Mouse (Mus musculus) heart, postnatal 0 days (tissue): ENCODE data around the gene Wwox. TPM values are rescaled to one million over a fixed set of nuclear protein-coding genes. Genes with fewer than 3 reads are reported as not detected.

Experiments used
- ATAC-seq: fragments of 200-750 bp; cut with Nextera tagmentation; 2 replicates; pipeline ENCODE4 v1.8.0; 2017; ENCODE audit warnings: low read depth, moderate number of reproducible peaks, moderate library complexity; ENCODE audit not compliant: insufficient read depth
- DNase-seq: peaks from one replicate; pipeline ENCODE4 v3.0.0-alpha.2; 2016; ENCODE audit warnings: low spot score
- H3K27ac ChIP-seq: fragments of 300-500 bp; sonication (generic); 2 replicates; pipeline ENCODE4 v1.5.1; 2014; ENCODE audit warnings: low read depth, mild to moderate bottlenecking
- H3K27me3 ChIP-seq: fragments of 300-500 bp; sonication (generic); 2 replicates; pipeline ENCODE4 v1.6.1; 2014; ENCODE audit warnings: low read length, mixed read lengths; ENCODE audit not compliant: control insufficient read depth, insufficient read depth
- H3K36me3 ChIP-seq: fragments of 300-500 bp; sonication (generic); replicated peaks from 2 replicates; pipeline ENCODE4 v1.6.1; 2014; ENCODE audit warnings: low read length, mixed read lengths; ENCODE audit not compliant: control insufficient read depth, insufficient read depth
- H3K4me1 ChIP-seq: fragments of 300-500 bp; sonication (generic); 2 replicates; pipeline ENCODE4 v1.6.1; 2014; ENCODE audit warnings: antibody characterized with exemption; ENCODE audit not compliant: control insufficient read depth, insufficient read depth
- H3K4me2 ChIP-seq: fragments of 300-500 bp; sonication (generic); 2 replicates; pipeline ENCODE4 v1.6.1; 2014; ENCODE audit warnings: low read depth, mild to moderate bottlenecking, low read length, moderate library complexity
- H3K4me3 ChIP-seq: fragments of 300-500 bp; sonication (generic); 2 replicates; pipeline ENCODE4 v1.5.1; 2014; ENCODE audit warnings: low read depth, low read length
- H3K9ac ChIP-seq: fragments of 300-500 bp; sonication (generic); replicated peaks from 2 replicates; pipeline ENCODE4 v1.6.1; 2014; ENCODE audit warnings: low read depth, low read length, mixed read lengths
- H3K9me3 ChIP-seq: fragments of 300-500 bp; sonication (generic); replicated peaks from 2 replicates; pipeline ENCODE4 v1.6.1; 2016; ENCODE audit warnings: low read length; ENCODE audit not compliant: control insufficient read depth
- CTCF ChIP-seq: IDR thresholded peaks from 2 replicates; pipeline ENCODE4 v1.5.1; 2016; ENCODE audit warnings: antibody characterized with exemption, control low read depth, low read depth
- EP300 ChIP-seq: IDR thresholded peaks from 2 replicates; pipeline ENCODE4 v1.6.1; 2016; ENCODE audit warnings: antibody characterized with exemption, low read depth
- WGBS: fragments of 180-500 bp; shearing (Covaris S2); extraction: QIAGEN DNeasy Blood & Tissue Kit; methylation state at CpG from one replicate; pipeline ENCODE4 v1.1.7; 2014; 5-methylcytosine and 5-hydroxymethylcytosine counted together
- polyA plus RNA-seq: library from polyadenylated mRNA; unstranded; fragments of >200 nt; fragmentation: Nextera tagmentation; extraction: Ambion mirVana; gene quantifications from 2 replicates; pipeline ENCODE4 v1.2.1, GENCODE M21; 2015
- total RNA-seq: library from RNA; depleted of rRNA; stranded (reverse); fragments of >200 nt; gene quantifications from 2 replicates; pipeline ENCODE4 v1.2.3, GENCODE M21; 2014; ENCODE audit warnings: low replicate concordance

Wwox gene
- total and polyA plus RNA-seq, 2 experiments from 2014 or later, result 7.5 to 9.6 TPM

DNA sequence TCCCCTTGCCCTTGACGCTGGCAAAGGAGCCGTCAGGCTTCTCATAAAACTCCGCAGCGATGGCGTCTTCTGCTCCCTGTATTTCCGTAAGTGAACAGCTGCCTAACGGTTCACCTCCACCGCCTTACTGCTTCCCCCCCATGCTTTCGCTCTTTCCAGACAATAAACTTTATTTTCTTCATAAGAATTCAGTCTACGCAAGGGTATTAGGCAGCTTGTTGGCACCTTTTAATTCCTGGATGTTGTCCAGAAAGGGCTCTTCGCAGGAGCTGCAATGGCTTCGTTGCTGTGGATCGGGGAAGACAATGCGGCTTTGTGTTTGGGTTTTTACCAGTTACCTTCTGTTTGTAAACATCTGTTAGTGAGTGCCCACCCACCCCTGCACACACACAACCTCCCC lies 211.3 kb downstream of the Wwox start:
- Histone ChIP-seq H3K27ac (no peak overlapping the region), H3K9me3 (no peaks in the 10 kb centered on the region), H3K4me3 (no peak overlapping the region), H3K27me3 (no peaks in the 10 kb centered on the region), H3K36me3 (no peaks in the 10 kb centered on the region), H3K9ac (no peak overlapping the region), H3K4me1 (no peaks in the 10 kb centered on the region), H3K4me2 (no peak overlapping the region)
- DNase-seq, result no peak
- ATAC-seq, result no peak
- TF ChIP-seq EP300, result no peak
- 88% methylated on average over 14 of the region's 14 CpGs for WGBS

GRCm38 (mm10) chr8:114657789-114658188 lies 218.3 kb downstream of the Wwox start:
- ATAC-seq, result no peak
- DNase-seq, result no peak
- Histone ChIP-seq H3K9ac (no peak overlapping the region), H3K4me1 (no peaks in the 10 kb centered on the region), H3K9me3 (no peaks in the 10 kb centered on the region), H3K27me3 (no peaks in the 10 kb centered on the region), H3K4me3 (no peak overlapping the region), H3K36me3 (no peaks in the 10 kb centered on the region), H3K27ac (no peak overlapping the region), H3K4me2 (no peak overlapping the region)
- WGBS, result 46% methylated on average over 4 of the region's 4 CpGs
- TF ChIP-seq EP300, result no peak
- no peak for TF ChIP-seq CTCF

GRCm38 (mm10) chr8:114658475-114658874 lies 219.0 kb downstream of the Wwox start:
- 64% methylated on average over 4 of the region's 4 CpGs for WGBS
- H3K36me3 ChIP-seq, result no peaks in the 10 kb centered on the region
- H3K4me1 ChIP-seq, result no peaks in the 10 kb centered on the region
- H3K9me3 ChIP-seq, result no peaks in the 10 kb centered on the region
- TF ChIP-seq CTCF (no peak), EP300 (no peak)
- no peak overlapping the region for H3K4me2 ChIP-seq
- no peak overlapping the region for H3K27ac ChIP-seq
- no peak overlapping the region for H3K9ac ChIP-seq
- no peak overlapping the region for H3K4me3 ChIP-seq
- no peaks in the 10 kb centered on the region for H3K27me3 ChIP-seq
- DNase-seq (no peak), ATAC-seq (no peak)

DNA sequence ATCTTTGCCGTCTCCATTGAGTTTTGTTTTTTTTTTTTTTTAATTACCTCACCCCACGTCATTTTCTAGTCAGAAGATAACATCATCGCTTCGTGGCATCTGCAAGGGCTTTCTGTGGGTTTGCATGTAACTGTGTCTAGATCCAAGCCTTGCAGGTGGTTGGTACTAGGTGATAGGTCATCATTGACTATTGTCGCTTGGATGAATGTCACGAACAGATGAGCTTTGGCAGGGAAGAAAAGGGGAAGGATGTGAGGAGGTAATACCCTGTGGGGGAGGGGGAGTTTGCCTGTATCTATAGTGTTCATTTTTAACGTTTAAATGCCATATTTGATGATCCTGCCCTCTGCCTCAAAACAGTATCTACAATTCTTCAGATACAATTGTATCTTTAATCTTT lies 223.6 kb downstream of the Wwox start:
- DNase-seq, result no peak
- Histone ChIP-seq H3K36me3 (no peaks in the 10 kb centered on the region), H3K4me1 (no peaks in the 10 kb centered on the region), H3K9me3 (no peaks in the 10 kb centered on the region), H3K9ac (no peak overlapping the region), H3K27me3 (no peaks in the 10 kb centered on the region), H3K4me2 (no peak overlapping the region), H3K27ac (no peak overlapping the region), H3K4me3 (no peak overlapping the region)
- ATAC-seq, result no peak
- WGBS, result 69% methylated on average over 7 of the region's 7 CpGs
- TF ChIP-seq CTCF, result no peak
- no peak for TF ChIP-seq EP300

- H3K4me1 ChIP-seq, result no peaks in the 10 kb centered on the region
- 73% methylated on average over 6 of the region's 6 CpGs for WGBS
- H3K4me3 ChIP-seq, result no peak overlapping the region
- H3K9ac ChIP-seq, result no peak overlapping the region
- H3K27me3 ChIP-seq, result no peaks in the 10 kb centered on the region
- ATAC-seq (no peak), DNase-seq (no peak)
- H3K9me3 ChIP-seq, result no peaks in the 10 kb centered on the region
- H3K36me3 ChIP-seq, result no peaks in the 10 kb centered on the region
- no peak overlapping the region for H3K27ac ChIP-seq
- no peak overlapping the region for H3K4me2 ChIP-seq
- TF ChIP-seq EP300, result no peak
- no peak for TF ChIP-seq CTCF
Observed at GRCm38 (mm10) chr8:114665521-114665920, 226.1 kb downstream of the Wwox start.

- no peak overlapping the region for H3K4me3 ChIP-seq
- no peak overlapping the region for H3K27ac ChIP-seq
- H3K9me3 ChIP-seq, result no peaks in the 10 kb centered on the region
- no peak for TF ChIP-seq EP300
- TF ChIP-seq CTCF, result no peak
- H3K9ac ChIP-seq, result no peak overlapping the region
- H3K4me2 ChIP-seq, result no peak overlapping the region
- no peaks in the 10 kb centered on the region for H3K4me1 ChIP-seq
- 78% methylated on average over 6 of the region's 6 CpGs for WGBS
- no peak for ATAC-seq
- DNase-seq, result no peak
- no peaks in the 10 kb centered on the region for H3K36me3 ChIP-seq
- no peaks in the 10 kb centered on the region for H3K27me3 ChIP-seq
Observed at GRCm38 (mm10) chr8:114670801-114671200, 231.3 kb downstream of the Wwox start.
